Mouse (Mus musculus) hindbrain, postnatal 0 days (tissue): ENCODE data around the gene Eef1akmt4. TPM values are rescaled to one million over a fixed set of nuclear protein-coding genes. Genes with fewer than 3 reads are reported as not detected.

ENCODE experiments used
- ATAC-seq: fragments of 200-750 bp; cut with Nextera tagmentation; 2 replicates; pipeline ENCODE4 v1.8.0; 2017; ENCODE audit warnings: mild to moderate bottlenecking, moderate TSS enrichment, moderate library complexity
- DNase-seq: peaks from one replicate; pipeline ENCODE4 v3.0.0-alpha.2; 2015; ENCODE audit warnings: low spot score
- H3K27ac ChIP-seq: fragments of 300-500 bp; sonication (generic); 2 replicates; pipeline ENCODE4 v1.5.1; 2014; ENCODE audit warnings: mild to moderate bottlenecking
- H3K27me3 ChIP-seq: fragments of 300-500 bp; sonication (generic); 2 replicates; pipeline ENCODE4 v1.6.1; 2014; ENCODE audit warnings: low read length, mixed read lengths; ENCODE audit not compliant: insufficient read depth
- H3K36me3 ChIP-seq: fragments of 300-500 bp; sonication (generic); 2 replicates; pipeline ENCODE4 v1.6.1; 2014; ENCODE audit warnings: low read length, mixed read lengths; ENCODE audit not compliant: insufficient read depth
- H3K4me1 ChIP-seq: fragments of 300-500 bp; sonication (generic); 2 replicates; pipeline ENCODE4 v1.6.1; 2014; ENCODE audit warnings: antibody characterized with exemption, low read length, mixed read lengths; ENCODE audit not compliant: insufficient read depth
- H3K4me2 ChIP-seq: fragments of 300-500 bp; sonication (generic); 2 replicates; pipeline ENCODE4 v1.6.1; 2014; ENCODE audit warnings: low read depth, mild to moderate bottlenecking, low read length, moderate library complexity, mixed read lengths
- H3K4me3 ChIP-seq: fragments of 300-500 bp; sonication (generic); 2 replicates; pipeline ENCODE4 v1.5.1; 2014; ENCODE audit warnings: low read length
- H3K9ac ChIP-seq: fragments of 300-500 bp; sonication (generic); replicated peaks from 2 replicates; pipeline ENCODE4 v1.6.1; 2014; ENCODE audit warnings: mild to moderate bottlenecking, low read length, moderate library complexity, mixed read lengths
- H3K9me3 ChIP-seq: fragments of 300-500 bp; sonication (generic); 2 replicates; pipeline ENCODE4 v1.6.1; 2016; ENCODE audit warnings: low read length, mixed read lengths
- CTCF ChIP-seq: IDR thresholded peaks from 2 replicates; pipeline ENCODE4 v1.5.1; 2016; ENCODE audit warnings: antibody characterized with exemption, control low read depth, low read depth
- WGBS: fragments of 180-500 bp; shearing (Covaris S2); extraction: QIAGEN DNeasy Blood & Tissue Kit; methylation state at CpG from one replicate; pipeline ENCODE4 v1.1.7; 2014; 5-methylcytosine and 5-hydroxymethylcytosine counted together
- polyA plus RNA-seq: library from polyadenylated mRNA; unstranded; fragments of >200 nt; fragmentation: Nextera tagmentation; extraction: Ambion mirVana; gene quantifications from 2 replicates; pipeline ENCODE4 v1.2.1, GENCODE M21; 2015
- total RNA-seq: library from RNA; depleted of rRNA; stranded (reverse); fragments of >200 nt; gene quantifications from 2 replicates; pipeline ENCODE4 v1.2.3, GENCODE M21; 2014

The Eef1akmt4 gene
- total and polyA plus RNA-seq, 2 experiments from 2014 or later = 5.6 to 6.4 TPM

DNA sequence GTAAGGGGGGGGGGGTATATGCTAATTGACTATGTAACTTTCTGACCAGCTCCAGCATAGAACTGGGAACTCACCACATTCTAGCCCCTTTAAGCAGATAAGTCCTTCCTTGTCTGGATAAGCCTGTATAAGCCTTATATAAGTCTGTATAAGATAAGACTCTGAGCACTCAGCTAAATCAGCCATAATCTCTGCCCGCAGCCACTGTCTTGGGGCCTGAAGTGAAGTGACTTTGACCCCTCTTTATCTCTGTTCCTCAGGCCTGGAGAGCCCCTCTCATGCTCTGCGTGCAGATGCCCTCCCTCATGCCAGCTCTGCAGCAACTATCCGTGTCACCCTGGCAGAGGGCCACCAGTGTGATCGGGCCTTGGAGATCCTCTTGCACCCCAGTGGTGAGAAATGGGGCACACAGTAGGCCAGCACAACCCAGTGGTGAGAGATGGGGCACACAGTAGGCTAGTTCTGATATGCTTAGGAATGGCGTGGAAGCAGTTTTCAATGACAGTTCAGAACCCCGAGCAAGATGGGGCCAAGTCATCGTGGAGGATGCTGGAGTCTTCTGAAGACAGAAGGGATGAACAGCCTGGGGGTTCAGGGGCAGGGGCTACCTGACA lies 16.2 kb upstream of the Eef1akmt4 start:
- H3K4me1 ChIP-seq = no peaks in the 10 kb centered on the region
- no peak for DNase-seq
- no peak for ATAC-seq
- H3K4me2 ChIP-seq = no peak overlapping the region
- H3K9me3 ChIP-seq = no peaks in the 10 kb centered on the region
- H3K9ac ChIP-seq = no peak overlapping the region
- H3K27me3 ChIP-seq = peaks cover 17% of the 10 kb centered on the region
- no peaks in the 10 kb centered on the region for H3K36me3 ChIP-seq
- WGBS = 76% methylated on average over 7 of the region's 7 CpGs
- H3K4me3 ChIP-seq = no peak overlapping the region
- H3K27ac ChIP-seq = no peak overlapping the region
- TF ChIP-seq CTCF = no peak

DNA sequence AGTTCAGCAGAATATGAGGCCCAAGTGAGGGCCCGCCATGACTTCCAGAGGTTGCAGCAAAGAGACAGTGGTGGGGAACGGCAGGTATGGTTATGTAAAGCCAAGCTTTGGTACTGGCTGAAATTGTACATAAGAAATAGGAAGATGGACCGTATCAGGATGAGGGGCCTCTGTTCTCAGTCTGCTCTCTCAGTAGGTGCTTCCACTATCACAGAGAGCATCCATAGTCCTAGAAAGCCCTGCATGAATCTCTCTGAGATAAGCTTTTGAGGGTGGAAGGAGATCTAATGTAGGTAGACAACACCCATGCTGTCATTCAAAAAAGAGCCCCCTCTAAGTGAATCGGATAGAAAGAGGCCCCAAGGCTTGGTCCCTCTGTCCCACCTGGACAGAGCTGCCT lies 15.7 kb upstream of the Eef1akmt4 start:
- H3K4me2 ChIP-seq = no peak overlapping the region
- peaks cover 14% of the 10 kb centered on the region for H3K27me3 ChIP-seq
- TF ChIP-seq CTCF = no peak
- no peaks in the 10 kb centered on the region for H3K36me3 ChIP-seq
- H3K27ac ChIP-seq = no peak overlapping the region
- DNase-seq (no peak), ATAC-seq (no peak)
- 84% methylated on average over 4 of the region's 4 CpGs for WGBS
- H3K4me1 ChIP-seq = no peaks in the 10 kb centered on the region
- no peaks in the 10 kb centered on the region for H3K9me3 ChIP-seq
- no peak overlapping the region for H3K9ac ChIP-seq
- H3K4me3 ChIP-seq = no peak overlapping the region

GRCm38 (mm10) chr16:20596687-20597441 lies 14.5 kb upstream of the Eef1akmt4 start:
- Histone ChIP-seq H3K9ac (no peak overlapping the region), H3K27me3 (peaks cover 4% of the 10 kb centered on the region; the same call in 1 of the 2 replicates), H3K4me2 (no peak overlapping the region), H3K4me3 (no peak overlapping the region), H3K9me3 (no peaks in the 10 kb centered on the region), H3K27ac (no peak overlapping the region), H3K36me3 (no peaks in the 10 kb centered on the region), H3K4me1 (no peaks in the 10 kb centered on the region)
- ATAC-seq = no peak
- WGBS = 70% methylated on average over 7 of the region's 7 CpGs
- DNase-seq = no peak
- TF ChIP-seq CTCF = no peak

DNA sequence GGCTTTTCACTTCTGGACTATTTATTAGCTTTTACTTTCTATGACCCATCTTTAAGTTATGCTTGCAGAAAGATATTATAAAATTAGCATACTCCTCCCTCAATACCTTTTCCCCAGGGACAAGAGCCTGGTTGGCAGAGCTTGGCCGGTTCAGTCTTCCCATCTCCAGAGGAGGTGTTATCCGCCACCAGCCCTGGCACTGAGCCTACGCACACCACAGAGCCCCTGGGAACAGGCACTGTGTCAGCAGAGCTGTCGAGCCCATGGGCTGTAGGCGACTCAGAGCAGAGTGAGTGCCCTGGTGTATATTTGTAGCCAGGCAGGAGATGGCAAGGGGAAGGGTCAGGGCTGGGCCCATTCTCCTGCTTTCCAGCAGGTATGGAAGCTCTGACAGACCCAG lies 10.9 kb upstream of the Eef1akmt4 start:
- H3K36me3 ChIP-seq = peaks cover 16% of the 10 kb centered on the region; the same call in 1 of the 2 replicates
- no peaks in the 10 kb centered on the region for H3K9me3 ChIP-seq
- 46% methylated on average over 5 of the region's 5 CpGs for WGBS
- TF ChIP-seq CTCF = no peak
- no peaks in the 10 kb centered on the region for H3K4me1 ChIP-seq
- ATAC-seq = no peak
- H3K27me3 ChIP-seq = no peaks in the 10 kb centered on the region
- DNase-seq = no peak
- no peak overlapping the region for H3K4me3 ChIP-seq
- H3K27ac ChIP-seq = no peak overlapping the region
- H3K4me2 ChIP-seq = no peak overlapping the region
- no peak overlapping the region for H3K9ac ChIP-seq

DNA sequence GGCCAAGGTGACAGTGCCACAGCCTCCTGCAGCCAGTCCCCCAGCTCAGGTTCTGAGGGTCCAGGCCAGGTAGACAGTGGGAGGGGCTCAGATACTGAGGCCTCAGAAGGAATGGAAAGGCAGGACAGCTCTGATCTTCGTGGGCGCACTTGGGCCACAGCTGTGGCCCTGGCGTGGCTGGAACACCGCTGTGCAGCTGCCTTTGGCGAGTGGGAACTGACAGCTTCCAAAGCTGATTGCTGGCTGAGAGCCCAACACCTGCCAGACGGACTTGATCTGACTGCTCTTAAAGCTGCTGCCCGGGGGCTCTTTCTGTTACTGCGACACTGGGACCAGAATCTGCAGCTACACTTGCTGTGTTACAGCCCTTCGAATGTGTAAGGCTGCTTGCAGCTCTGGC lies 6.7 kb upstream of the Eef1akmt4 start:
- TF ChIP-seq CTCF = no peak
- DNase-seq = peak; percentile 33
- Histone ChIP-seq H3K36me3 (peaks cover 31% of the 10 kb centered on the region; the same call in 1 of the 2 replicates), H3K27me3 (no peaks in the 10 kb centered on the region), H3K4me2 (no peak overlapping the region), H3K4me3 (no peak overlapping the region), H3K27ac (no peak overlapping the region), H3K9ac (no peak overlapping the region), H3K9me3 (no peaks in the 10 kb centered on the region), H3K4me1 (no peaks in the 10 kb centered on the region)
- WGBS = 30% methylated on average over 9 of the region's 9 CpGs
- ATAC-seq = 0 out of 2 replicates have a peak, but pooled peaks have one; percentile 8

DNA sequence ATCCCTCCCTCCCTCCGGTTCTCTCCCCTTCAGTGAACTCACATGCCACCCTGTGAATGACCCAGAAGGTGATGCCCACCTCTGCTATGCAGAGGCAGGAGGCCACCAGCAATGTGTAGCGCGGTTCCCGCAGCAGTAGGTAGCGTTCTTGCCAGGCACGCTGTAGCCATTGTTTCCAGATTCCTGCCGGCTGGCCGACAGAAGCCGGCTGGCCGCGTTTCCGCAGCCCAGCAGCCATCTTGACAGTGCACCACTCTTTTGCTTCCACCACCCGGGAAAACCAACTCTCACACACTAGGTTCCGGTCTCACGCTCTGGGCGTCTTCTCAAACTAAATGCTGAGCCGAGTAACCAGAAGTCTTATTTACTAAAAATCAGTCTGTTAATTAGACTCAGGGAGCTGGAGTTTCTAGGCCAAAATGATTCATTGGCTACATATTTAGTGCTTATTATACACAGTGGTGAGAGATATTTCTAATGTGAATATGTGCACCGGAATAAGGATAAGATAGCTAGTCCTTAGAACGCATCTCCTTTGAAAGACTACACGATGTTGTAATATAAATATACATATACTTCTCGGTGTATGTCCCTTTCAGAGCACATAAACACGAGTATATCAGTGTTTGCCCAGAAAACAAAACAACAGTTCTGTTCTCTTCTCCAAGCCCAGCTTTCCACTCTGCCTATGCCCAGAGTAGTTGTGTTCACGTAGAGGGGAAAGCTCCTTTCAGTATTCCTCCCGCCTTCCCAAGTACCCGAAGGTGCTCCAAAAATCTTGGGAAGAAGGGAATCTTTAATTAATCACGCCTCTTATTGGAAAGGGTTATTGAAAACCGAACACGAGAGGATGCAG lies 664 bp upstream of the Eef1akmt4 start:
- peak; percentile 91 for DNase-seq
- peak overlapping the region; percentile 79 for H3K9ac ChIP-seq
- peak overlapping the region; percentile 99 for H3K4me2 ChIP-seq
- H3K36me3 ChIP-seq = peaks cover 14% of the 10 kb centered on the region; the same call in 1 of the 2 replicates
- H3K27me3 ChIP-seq = no peaks in the 10 kb centered on the region
- peaks cover 4% of the 10 kb centered on the region for H3K4me1 ChIP-seq
- no peak for TF ChIP-seq CTCF
- under 1% methylated on average over 28 of the region's 28 CpGs for WGBS
- peak overlapping the region; percentile 84 for H3K27ac ChIP-seq
- peak overlapping the region; percentile 72 for H3K4me3 ChIP-seq
- no peaks in the 10 kb centered on the region for H3K9me3 ChIP-seq
- ATAC-seq = peak; percentile 77
